ENCODE assay signal across 9 mouse cellular contexts in genomic region chr4:136260491-136261180, GRCm38 (mm10). TPM values are rescaled to one million over a fixed set of nuclear protein-coding genes. Genes with fewer than 3 reads are reported as not detected.
DNase-seq lines count a peak whose midpoint lies in the region; ATAC-seq and TF ChIP-seq lines count a peak whose summit lies in the region.
"Had no signal": no experiment of that assay in that cellular context is flagged by ENCODE, and none has a peak within 500 bp of the region (broad histone marks: within the 10 kb centered on the region; RNA-seq: fewer than 3 reads in every experiment).

No protein-coding gene starts in this region.

- TF ChIP-seq CTCF in G1E (IDR thresholded peaks at IDR 0.05; ENCODE audit: low read depth, low read length): peak; percentile 63

- H3K9me3 ChIP-seq in G1E (replicated peaks): no peaks in the 10 kb centered on the region
- no peaks in the 10 kb centered on the region for H3K9me3 ChIP-seq in forebrain, embryonic 12.5 days

- H3K4me3 ChIP-seq in G1E (ENCODE audit: low read depth, low read length): no peak overlapping the region
- H3K4me3 ChIP-seq in brown adipose tissue, adult 24 weeks (ENCODE audit: insufficient read depth, low read depth, low read length): no peak overlapping the region
- H3K4me3 ChIP-seq in forebrain, embryonic 12.5 days (replicated peaks): no peak overlapping the region

- H3K36me3 ChIP-seq in G1E (replicated peaks): no peaks in the 10 kb centered on the region
- H3K36me3 ChIP-seq in forebrain, embryonic 12.5 days (replicated peaks): no peaks in the 10 kb centered on the region

- ATAC-seq in G1E (ENCODE audit: extremely low read depth, insufficient number of reproducible peaks, low FRiP score, poor library complexity, severe bottlenecking): no peak
- 0 out of 2 replicates have a peak, but pooled peaks have one; percentile 33 for ATAC-seq in forebrain, embryonic 12.5 days (ENCODE audit: low FRiP score)
- ATAC-seq in megakaryocyte progenitor cell, adult 5-6 weeks (replicated peaks; ENCODE audit: poor library complexity): peak; percentile 86

- no peak overlapping the region for H3K9ac ChIP-seq in forebrain, embryonic 12.5 days

- WGBS in forebrain, embryonic 12.5 days: 39% methylated on average over 10 of the region's 10 CpGs

- H3K27me3 ChIP-seq in G1E (ENCODE audit: insufficient read depth, low read length): peaks cover 39% of the 10 kb centered on the region
- peaks cover 6% of the 10 kb centered on the region; the same call in 1 of the 2 replicates for H3K27me3 ChIP-seq in forebrain, embryonic 12.5 days

- intact Hi-C loops in heart, postnatal 14 days (cut with DNase I): loop anchor here (2.0 kb wide), 2 partner anchors 24 to 64 kb away; partner anchors contain the start of gene Zfp46

- H3K4me1 ChIP-seq in G1E (ENCODE audit: insufficient read depth, low read depth, low read length): peaks cover 19% of the 10 kb centered on the region
- H3K4me1 ChIP-seq in brown adipose tissue, adult 24 weeks (ENCODE audit: control insufficient read depth, insufficient read depth, insufficient read length, low read length): no peaks in the 10 kb centered on the region
- peaks cover 4% of the 10 kb centered on the region for H3K4me1 ChIP-seq in forebrain, embryonic 12.5 days

- 0 out of 2 replicates have a peak overlapping the region, but pooled peaks have one; percentile 49 for H3K27ac ChIP-seq in brown adipose tissue, adult 24 weeks (replicated peaks; ENCODE audit: low read depth, low read length)
- H3K27ac ChIP-seq in forebrain, embryonic 12.5 days: no peak overlapping the region
- H3K27ac ChIP-seq: macrophage had no signal

- no peak overlapping the region for H3K4me2 ChIP-seq in forebrain, embryonic 12.5 days

- DNase-seq in G1E (ENCODE audit: low spot score): peak; percentile 53
- DNase-seq in heart, postnatal 14 days: peak; percentile 87 to 94
- DNase-seq in layer of hippocampus, postnatal 10 days (ENCODE audit: low spot score in 2 of 2): peak; percentile 91 to 93
- peak; percentile 91 for DNase-seq in right cerebral cortex, postnatal 14 days
- peak; percentile 89 for DNase-seq in urinary bladder, postnatal 25 days (ENCODE audit: low spot score)

RNA-seq across cellular contexts. Expression of gene Tcea3, which starts 13.1 kb away (rescaled TPM):
- total RNA-seq in G1E (2014; fragmentation: Nextera tagmentation) (not detected in 2 replicates), G1E (2017) (0.55 and 0.70 TPM in 2 replicates)
- polyA plus RNA-seq in G1E (2012): not detected in 2 replicates
- polyA plus RNA-seq in brown adipose tissue, adult 24 weeks (2012; ENCODE audit: insufficient read depth, insufficient read length, missing spikeins): 10.3 and 11.6 TPM in 2 replicates
- polyA plus RNA-seq in forebrain, embryonic 12.5 days (2016; fragmentation: Nextera tagmentation; extraction: Ambion mirVana): 1.6 and 1.9 TPM in 2 replicates
- total RNA-seq in heart, postnatal 14 days (2021): 10 to 100 TPM; 77.1 to 77.6 TPM
- under 1 TPM; 0.55 to 0.89 TPM for total RNA-seq in layer of hippocampus, postnatal 10 days (2021)
- 0.10 TPM in 1 of 2 replicates, not detected in the other for total RNA-seq in megakaryocyte progenitor cell, adult 5-6 weeks (2015)
- 0.33 and 0.41 TPM in 2 replicates for total RNA-seq in megakaryocyte progenitor cell, adult 5-6 weeks (2017)
- polyA plus RNA-seq: macrophage had no signal

RNA-seq across cellular contexts. Expression of gene Zfp46, which starts 23.8 kb away (rescaled TPM):
- 17.7 and 19.9 TPM in 2 replicates for total RNA-seq in G1E (2014; fragmentation: Nextera tagmentation)
- 13.2 and 13.9 TPM in 2 replicates for total RNA-seq in G1E (2017)
- polyA plus RNA-seq in G1E (2012): 6.1 and 6.7 TPM in 2 replicates
- polyA plus RNA-seq in brown adipose tissue, adult 24 weeks (2012; ENCODE audit: insufficient read depth, insufficient read length, missing spikeins): 3.9 and 6.9 TPM in 2 replicates
- polyA plus RNA-seq in forebrain, embryonic 12.5 days (2016; fragmentation: Nextera tagmentation; extraction: Ambion mirVana): 25.8 and 38.1 TPM in 2 replicates
- total RNA-seq in heart, postnatal 14 days (2021): 10 to 100 TPM; 56.1 to 64.2 TPM
- total RNA-seq in layer of hippocampus, postnatal 10 days (2021): 10 to 100 TPM; 88.7 to 93.8 TPM
- total RNA-seq in megakaryocyte progenitor cell, adult 5-6 weeks (2015): 6.7 and 7.7 TPM in 2 replicates
- total RNA-seq in megakaryocyte progenitor cell, adult 5-6 weeks (2017): 7.4 and 7.9 TPM in 2 replicates

RNA-seq across cellular contexts. Expression of gene Hnrnpr, which starts 50.1 kb away (rescaled TPM):
- total RNA-seq in G1E (2014; fragmentation: Nextera tagmentation) (100 and 126 TPM in 2 replicates), G1E (2017) (161 and 187 TPM in 2 replicates)
- polyA plus RNA-seq in G1E (2012): 66.7 and 77.7 TPM in 2 replicates
- polyA plus RNA-seq in brown adipose tissue, adult 24 weeks (2012; ENCODE audit: insufficient read depth, insufficient read length, missing spikeins): 34.6 and 36.9 TPM in 2 replicates
- polyA plus RNA-seq in forebrain, embryonic 12.5 days (2016; fragmentation: Nextera tagmentation; extraction: Ambion mirVana): 256 and 266 TPM in 2 replicates
- 10 to 100 TPM; 47.8 to 51.5 TPM for total RNA-seq in heart, postnatal 14 days (2021)
- 100 to 1,000 TPM; 115 TPM for total RNA-seq in layer of hippocampus, postnatal 10 days (2021)
- total RNA-seq in megakaryocyte progenitor cell, adult 5-6 weeks (2015): 114 and 118 TPM in 2 replicates
- total RNA-seq in megakaryocyte progenitor cell, adult 5-6 weeks (2017): 179 and 224 TPM in 2 replicates

RNA-seq across cellular contexts. Expression of gene Asap3, which starts 54.5 kb away (rescaled TPM):
- total RNA-seq in G1E (2014; fragmentation: Nextera tagmentation): 0.30 TPM in 1 of 2 replicates, not detected in the other
- 0.05 and 0.06 TPM in 2 replicates for total RNA-seq in G1E (2017)
- polyA plus RNA-seq in G1E (2012): 0.04 and 0.05 TPM in 2 replicates
- 1.0 and 1.2 TPM in 2 replicates for polyA plus RNA-seq in brown adipose tissue, adult 24 weeks (2012; ENCODE audit: insufficient read depth, insufficient read length, missing spikeins)
- 5.9 and 6.4 TPM in 2 replicates for polyA plus RNA-seq in forebrain, embryonic 12.5 days (2016; fragmentation: Nextera tagmentation; extraction: Ambion mirVana)
- total RNA-seq in heart, postnatal 14 days (2021): 10 to 100 TPM; 11.6 to 12.8 TPM
- 1 to 10 TPM; 5.1 to 5.6 TPM for total RNA-seq in layer of hippocampus, postnatal 10 days (2021)
- not detected in 2 replicates for total RNA-seq in megakaryocyte progenitor cell, adult 5-6 weeks (2015)
- not detected in 2 replicates for total RNA-seq in megakaryocyte progenitor cell, adult 5-6 weeks (2017)

Comparison
In these comparisons a context has a peak if more than half of its experiments do, and no peak if none do; other contexts are left out.
1. RNA of gene Tcea3, which starts 13.1 kb away (total RNA-seq): 77.1 to 77.6 TPM in heart, postnatal 14 days; 0.55 to 0.89 TPM in layer of hippocampus, postnatal 10 days, 0.55 to 0.70 TPM in G1E and 0.10 to 0.41 TPM in megakaryocyte progenitor cell, adult 5-6 weeks; every median in the first group is over 10 times any median in the second.
2. Peak in every context shown above with its lines, with median percentiles within 50 percentile points of each other: DNase-seq.